Mouse (Mus musculus) neural tube, embryonic 15.5 days (tissue): Measurements from ENCODE around the gene Gm20683. TPM values are rescaled to one million over a fixed set of nuclear protein-coding genes. Genes with fewer than 3 reads are reported as not detected.
"Not testable (repeated sequence)": the region's sequence is repeated elsewhere in the genome, so short reads cannot be mapped to it uniquely, and the experiment has no call there.

Source experiments
- ATAC-seq: fragments of 200-750 bp; cut with Nextera tagmentation; 2 replicates; pipeline ENCODE4 v1.8.0; 2017; ENCODE audit warnings: mild to moderate bottlenecking, moderate TSS enrichment, moderate library complexity; ENCODE audit not compliant: low FRiP score
- H3K27ac ChIP-seq: fragments of 300-500 bp; sonication (generic); replicated peaks from 2 replicates; pipeline ENCODE4 v1.5.1; 2015; ENCODE audit warnings: mild to moderate bottlenecking, inconsistent platforms
- H3K27me3 ChIP-seq: fragments of 300-500 bp; sonication (generic); replicated peaks from 2 replicates; pipeline ENCODE4 v1.6.1; 2015; ENCODE audit warnings: inconsistent platforms
- H3K36me3 ChIP-seq: fragments of 300-500 bp; sonication (generic); 2 replicates; pipeline ENCODE4 v1.6.1; 2015; ENCODE audit warnings: inconsistent platforms
- H3K4me1 ChIP-seq: fragments of 300-500 bp; sonication (generic); 2 replicates; pipeline ENCODE4 v1.6.1; 2015; ENCODE audit warnings: inconsistent platforms
- H3K4me2 ChIP-seq: fragments of 300-500 bp; sonication (generic); 2 replicates; pipeline ENCODE4 v1.6.1; 2015; ENCODE audit warnings: inconsistent platforms, mild to moderate bottlenecking, moderate library complexity
- H3K4me3 ChIP-seq: fragments of 300-500 bp; sonication (generic); replicated peaks from 2 replicates; pipeline ENCODE4 v1.5.1; 2015; ENCODE audit warnings: mild to moderate bottlenecking, inconsistent platforms
- H3K9ac ChIP-seq: fragments of 300-500 bp; sonication (generic); replicated peaks from 2 replicates; pipeline ENCODE4 v1.6.1; 2015; ENCODE audit warnings: mild to moderate bottlenecking, inconsistent platforms
- H3K9me3 ChIP-seq: fragments of 300-500 bp; sonication (generic); replicated peaks from 2 replicates; pipeline ENCODE4 v1.6.1; 2016; ENCODE audit warnings: inconsistent platforms
- WGBS: fragments of 180-500 bp; shearing (Covaris S2); methylation state at CpG from one replicate; pipeline ENCODE4 v1.1.7; 2015; ENCODE audit warnings: mixed read lengths; 5-methylcytosine and 5-hydroxymethylcytosine counted together
- polyA plus RNA-seq: library from polyadenylated mRNA; unstranded; fragments of >200 nt; fragmentation: Nextera tagmentation; extraction: Ambion mirVana; gene quantifications from 2 replicates; pipeline ENCODE4 v1.2.1, GENCODE M21; 2015

Gene Gm20683
- polyA plus RNA-seq, 1 experiment from 2014 or later: 14.6 TPM

DNA sequence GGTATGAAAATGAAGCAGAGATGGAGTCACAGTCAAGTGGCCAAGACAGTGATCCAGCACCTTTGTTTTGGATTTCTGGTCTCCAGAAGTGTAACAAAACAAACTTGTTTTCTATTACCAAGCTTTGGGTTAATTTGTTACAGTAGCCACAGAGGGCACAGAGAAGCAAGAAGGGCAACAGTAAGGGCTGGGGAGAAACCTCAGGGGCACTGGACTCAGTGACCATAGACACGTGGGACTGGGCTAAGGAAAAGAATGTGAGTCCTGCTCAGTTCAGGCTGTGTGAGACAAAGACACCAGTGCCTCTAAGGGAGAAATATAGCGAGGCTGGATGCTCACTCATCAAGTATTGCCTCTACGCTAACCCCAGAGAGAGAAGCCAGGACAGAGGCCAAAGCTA is 31.1 kb upstream of the Gm20683 start:
- Histone ChIP-seq H3K36me3 (peaks cover 2% of the 10 kb centered on the region), H3K4me3 (no peak overlapping the region), H3K27me3 (no peaks in the 10 kb centered on the region), H3K9ac (no peak overlapping the region), H3K27ac (no peak overlapping the region), H3K9me3 (no peaks in the 10 kb centered on the region), H3K4me2 (no peak overlapping the region), H3K4me1 (peaks cover 41% of the 10 kb centered on the region)
- no peak for ATAC-seq
- 79% methylated on average over 3 of the region's 3 CpGs for WGBS

DNA sequence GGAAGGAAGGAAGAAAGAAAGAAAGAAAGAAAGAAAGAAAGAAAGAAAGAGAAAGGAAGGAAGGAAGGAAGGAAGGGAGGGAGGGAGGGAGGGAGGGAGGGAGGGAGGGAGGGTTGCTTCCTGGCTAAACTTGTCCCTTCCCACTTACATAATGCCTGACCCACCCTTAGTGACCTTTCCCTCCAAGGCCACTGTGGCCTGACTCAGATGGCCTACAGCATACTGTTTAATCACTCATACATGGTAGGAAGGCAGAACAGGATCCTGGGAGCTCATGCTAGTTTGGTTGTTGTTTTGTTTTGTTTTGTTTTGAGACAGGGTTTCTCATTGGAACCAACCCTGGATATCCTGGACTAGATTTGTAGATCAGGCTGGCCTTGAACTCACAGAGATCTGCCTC is 30.0 kb upstream of the Gm20683 start:
- H3K9me3 ChIP-seq, H3K4me2 ChIP-seq, H3K9ac ChIP-seq, H3K4me3 ChIP-seq, H3K27ac ChIP-seq, H3K36me3 ChIP-seq, H3K27me3 ChIP-seq, ATAC-seq: not testable (repeated sequence)
- peaks cover 35% of the 10 kb centered on the region for H3K4me1 ChIP-seq

GRCm38 (mm10) chr17:25869954-25870353 is 28.4 kb upstream of the Gm20683 start:
- Histone ChIP-seq H3K36me3 (no peaks in the 10 kb centered on the region), H3K4me1 (peaks cover 27% of the 10 kb centered on the region), H3K4me3 (no peak overlapping the region), H3K27ac (no peak overlapping the region), H3K9ac (no peak overlapping the region), H3K27me3 (no peaks in the 10 kb centered on the region), H3K4me2 (no peak overlapping the region), H3K9me3 (no peaks in the 10 kb centered on the region)
- no peak for ATAC-seq
- 88% methylated on average over 2 of the region's 2 CpGs for WGBS

GRCm38 (mm10) chr17:25869498-25869897 is 27.9 kb upstream of the Gm20683 start:
- no peaks in the 10 kb centered on the region for H3K36me3 ChIP-seq
- no peak overlapping the region for H3K4me3 ChIP-seq
- H3K27ac ChIP-seq: no peak overlapping the region
- H3K9ac ChIP-seq: no peak overlapping the region
- no peaks in the 10 kb centered on the region for H3K9me3 ChIP-seq
- H3K4me2 ChIP-seq: no peak overlapping the region
- H3K27me3 ChIP-seq: no peaks in the 10 kb centered on the region
- no peak for ATAC-seq
- H3K4me1 ChIP-seq: peaks cover 26% of the 10 kb centered on the region
- WGBS: 92% methylated on average over 8 of the region's 8 CpGs

- H3K9ac ChIP-seq: peak within 1 kb of the TSS; percentile 73
Observed at GRCm38 (mm10) chr17:25868601-25869191, 27.1 kb upstream of the Gm20683 start, which contains the start of gene Mcrip2. TSS of gene Mcrip2 (minus strand) at chr17:25868764.

GRCm38 (mm10) chr17:25867836-25868600 is 26.5 kb upstream of the Gm20683 start:
- Histone ChIP-seq H3K9me3 (no peaks in the 10 kb centered on the region), H3K4me1 (peaks cover 15% of the 10 kb centered on the region), H3K27me3 (no peaks in the 10 kb centered on the region), H3K27ac (peak overlapping the region; percentile 72), H3K4me3 (peak overlapping the region; percentile 69), H3K36me3 (peaks cover 6% of the 10 kb centered on the region; the same call in 1 of the 2 replicates), H3K4me2 (peak overlapping the region; percentile 90), H3K9ac (peak overlapping the region; percentile 73)
- peak; percentile 55 for ATAC-seq
- WGBS: under 1% methylated on average over 39 of the region's 42 CpGs

More at GRCm38 (mm10) chr17:25868601-25869191, 27.1 kb upstream of the Gm20683 start, which contains the start of gene Mcrip2:
- ATAC-seq: peak; percentile 84
- Histone ChIP-seq H3K4me1 (peaks cover 18% of the 10 kb centered on the region), H3K36me3 (peaks cover 3% of the 10 kb centered on the region; the same call in 1 of the 2 replicates), H3K4me2 (peak within 1 kb of the TSS; percentile 90), H3K27ac (peak within 1 kb of the TSS; percentile 72), H3K4me3 (peak within 1 kb of the TSS; percentile 69), H3K27me3 (no peaks in the 10 kb centered on the region), H3K9me3 (no peaks in the 10 kb centered on the region)
- 0% methylated on average over 21 of the region's 24 CpGs for WGBS

DNA sequence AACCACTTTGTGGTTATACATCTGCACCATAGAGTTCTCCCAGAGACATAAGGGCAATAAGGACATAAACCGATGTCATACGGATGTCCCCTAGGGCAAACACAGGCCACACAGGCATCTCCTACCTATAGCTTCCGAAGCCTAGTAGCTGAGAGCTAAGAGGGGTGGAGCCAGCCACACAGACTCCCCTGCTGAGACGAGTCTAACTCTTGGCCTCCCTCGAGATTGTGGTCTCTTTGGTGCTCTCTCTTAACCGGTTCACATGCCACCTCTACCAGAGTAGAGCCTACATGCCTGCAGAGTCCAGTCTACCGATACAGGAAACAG is 25.9 kb upstream of the Gm20683 start:
- Histone ChIP-seq H3K36me3 (peaks cover 6% of the 10 kb centered on the region; the same call in 1 of the 2 replicates), H3K9ac (peak overlapping the region; percentile 73), H3K27ac (no peak overlapping the region), H3K4me3 (peak overlapping the region; percentile 69), H3K9me3 (no peaks in the 10 kb centered on the region), H3K27me3 (no peaks in the 10 kb centered on the region), H3K4me1 (peaks cover 14% of the 10 kb centered on the region), H3K4me2 (peak overlapping the region; percentile 90)
- no peak for ATAC-seq
- 7% methylated on average over 7 of the region's 7 CpGs for WGBS

GRCm38 (mm10) chr17:25866172-25866571 is 24.6 kb upstream of the Gm20683 start:
- Histone ChIP-seq H3K9ac (no peak overlapping the region), H3K4me1 (peaks cover 21% of the 10 kb centered on the region), H3K9me3 (no peaks in the 10 kb centered on the region), H3K27me3 (no peaks in the 10 kb centered on the region), H3K36me3 (peaks cover 6% of the 10 kb centered on the region; the same call in 1 of the 2 replicates), H3K27ac (no peak overlapping the region), H3K4me3 (no peak overlapping the region), H3K4me2 (no peak overlapping the region)
- 94% methylated on average over 3 of the region's 3 CpGs for WGBS
- ATAC-seq: no peak

DNA sequence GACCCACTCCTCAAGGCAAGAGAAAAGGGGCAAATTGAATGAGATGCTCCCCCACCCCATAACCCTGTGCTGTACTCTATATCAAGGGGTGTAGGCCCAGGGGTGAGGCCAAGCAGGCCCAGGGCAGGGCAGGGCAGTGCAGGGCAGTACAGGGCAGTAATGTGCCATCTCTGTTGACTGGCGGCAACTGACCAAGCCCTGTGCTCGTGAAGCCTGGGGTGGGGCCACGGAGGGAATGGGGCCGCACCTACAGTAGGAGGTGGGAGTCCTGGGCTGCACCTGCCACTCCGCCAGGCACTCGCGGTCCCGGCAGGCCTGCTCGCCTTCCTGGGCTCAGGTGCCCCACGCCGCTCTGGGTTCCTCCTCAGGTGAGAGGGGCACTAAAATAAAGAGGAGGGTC is 23.7 kb upstream of the Gm20683 start:
- no peak for ATAC-seq
- Histone ChIP-seq H3K4me2 (no peak overlapping the region), H3K27ac (no peak overlapping the region), H3K4me1 (peaks cover 30% of the 10 kb centered on the region), H3K36me3 (peaks cover 6% of the 10 kb centered on the region; the same call in 1 of the 2 replicates), H3K27me3 (no peaks in the 10 kb centered on the region), H3K9me3 (no peaks in the 10 kb centered on the region), H3K9ac (no peak overlapping the region), H3K4me3 (no peak overlapping the region)
- 90% methylated on average over 11 of the region's 11 CpGs for WGBS

GRCm38 (mm10) chr17:25864311-25864710 is 22.7 kb upstream of the Gm20683 start:
- 91% methylated on average over 14 of the region's 14 CpGs for WGBS
- H3K27me3 ChIP-seq: no peaks in the 10 kb centered on the region
- H3K9me3 ChIP-seq: no peaks in the 10 kb centered on the region
- no peak for ATAC-seq
- H3K27ac ChIP-seq: no peak overlapping the region
- H3K9ac ChIP-seq: no peak overlapping the region
- no peak overlapping the region for H3K4me3 ChIP-seq
- H3K4me2 ChIP-seq: no peak overlapping the region
- peaks cover 6% of the 10 kb centered on the region; the same call in 1 of the 2 replicates for H3K36me3 ChIP-seq
- H3K4me1 ChIP-seq: peaks cover 33% of the 10 kb centered on the region

- Histone ChIP-seq H3K36me3 (peaks cover 6% of the 10 kb centered on the region; the same call in 1 of the 2 replicates), H3K27ac (no peak overlapping the region), H3K4me2 (no peak overlapping the region), H3K4me3 (no peak overlapping the region), H3K27me3 (no peaks in the 10 kb centered on the region), H3K9me3 (no peaks in the 10 kb centered on the region), H3K9ac (no peak overlapping the region), H3K4me1 (peaks cover 28% of the 10 kb centered on the region)
- 93% methylated on average over 6 of the region's 6 CpGs for WGBS
- no peak for ATAC-seq
Observed at GRCm38 (mm10) chr17:25863681-25864080, 22.1 kb upstream of the Gm20683 start.
